Mouse (Mus musculus): ENCODE results near the gene Daam1. TPM values are rescaled to one million over a fixed set of nuclear protein-coding genes. Genes with fewer than 3 reads are reported as not detected.

The Daam1 gene
- polyA plus RNA-seq, 2 experiments = 10.7 to 11.8 TPM

- Histone ChIP-seq H3K27me3 (ENCODE audit: control insufficient read depth, insufficient read depth, low read length) (no peaks in the 10 kb centered on the region), H3K4me2 (replicated peaks; ENCODE audit: low read depth, low read length, severe bottlenecking) (no peak overlapping the region), H3K9me3 (ENCODE audit: control insufficient read depth, low read length) (no peaks in the 10 kb centered on the region), H3K27ac (replicated peaks; ENCODE audit: low read depth, low read length) (no peak overlapping the region), H3K4me3 (replicated peaks; ENCODE audit: low read length) (no peak overlapping the region), H3K9ac (ENCODE audit: low read depth, low read length, severe bottlenecking) (no peak overlapping the region), H3K36me3 (ENCODE audit: control insufficient read depth, insufficient read depth, low read length) (peaks cover 4% of the 10 kb centered on the region; the same call in 1 of the 2 replicates), H3K4me1 (ENCODE audit: control insufficient read depth, insufficient read depth, low read length) (peaks cover 21% of the 10 kb centered on the region)
- TF ChIP-seq POLR2A (IDR thresholded peaks at IDR 0.05; ENCODE audit: borderline replicate concordance, extremely low read depth, insufficient read depth, insufficient read length) = no peak
- ATAC-seq (ENCODE audit: low FRiP score, low read depth) = no peak
- 77% methylated on average over 7 of the region's 7 CpGs for WGBS
- DNase-seq (ENCODE audit: low spot score) = no peak
These were observed 45.0 kb downstream of the Daam1 start for GRCm38 (mm10) chr12:71875761-71876489.

DNA sequence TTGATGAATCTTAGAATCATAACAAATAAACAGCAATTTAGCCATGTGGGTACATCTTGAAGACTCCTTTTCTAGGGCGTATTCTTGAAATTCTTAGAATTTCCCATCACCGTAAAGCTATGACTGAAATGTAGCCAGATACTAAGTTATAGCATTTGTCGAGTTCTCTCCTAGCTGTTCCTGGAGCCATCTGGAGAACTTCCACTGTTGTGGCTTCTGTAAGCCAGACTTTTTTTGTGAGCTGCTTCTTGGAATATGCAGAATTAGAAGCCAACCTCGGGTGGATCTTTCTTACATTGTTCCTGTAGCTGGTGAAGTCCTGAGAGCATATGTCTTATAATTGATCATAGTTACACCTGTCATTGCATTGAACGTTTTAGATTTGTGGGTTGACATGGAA is 50.1 kb downstream of the Daam1 start:
- 81% methylated on average over 5 of the region's 5 CpGs for WGBS
- Histone ChIP-seq H3K36me3 (ENCODE audit: control insufficient read depth, insufficient read depth, low read length) (no peaks in the 10 kb centered on the region), H3K4me3 (replicated peaks; ENCODE audit: low read length) (no peak overlapping the region), H3K9ac (ENCODE audit: low read depth, low read length, severe bottlenecking) (no peak overlapping the region), H3K27me3 (ENCODE audit: control insufficient read depth, insufficient read depth, low read length) (no peaks in the 10 kb centered on the region), H3K27ac (replicated peaks; ENCODE audit: low read depth, low read length) (no peak overlapping the region), H3K4me2 (replicated peaks; ENCODE audit: low read depth, low read length, severe bottlenecking) (no peak overlapping the region), H3K4me1 (ENCODE audit: control insufficient read depth, insufficient read depth, low read length) (peaks cover 29% of the 10 kb centered on the region), H3K9me3 (ENCODE audit: control insufficient read depth, low read length) (no peaks in the 10 kb centered on the region)
- no peak for TF ChIP-seq POLR2A (IDR thresholded peaks at IDR 0.05; ENCODE audit: borderline replicate concordance, extremely low read depth, insufficient read depth, insufficient read length)
- ATAC-seq (ENCODE audit: low FRiP score, low read depth) (no peak), DNase-seq (ENCODE audit: low spot score) (no peak)

GRCm38 (mm10) chr12:71881477-71881876 is 50.6 kb downstream of the Daam1 start:
- Histone ChIP-seq H3K9ac (ENCODE audit: low read depth, low read length, severe bottlenecking) (no peak overlapping the region), H3K9me3 (ENCODE audit: control insufficient read depth, low read length) (no peaks in the 10 kb centered on the region), H3K27me3 (ENCODE audit: control insufficient read depth, insufficient read depth, low read length) (no peaks in the 10 kb centered on the region), H3K27ac (replicated peaks; ENCODE audit: low read depth, low read length) (no peak overlapping the region), H3K4me2 (replicated peaks; ENCODE audit: low read depth, low read length, severe bottlenecking) (no peak overlapping the region), H3K4me1 (ENCODE audit: control insufficient read depth, insufficient read depth, low read length) (peaks cover 33% of the 10 kb centered on the region), H3K36me3 (ENCODE audit: control insufficient read depth, insufficient read depth, low read length) (no peaks in the 10 kb centered on the region), H3K4me3 (replicated peaks; ENCODE audit: low read length) (no peak overlapping the region)
- TF ChIP-seq POLR2A (IDR thresholded peaks at IDR 0.05; ENCODE audit: borderline replicate concordance, extremely low read depth, insufficient read depth, insufficient read length) = no peak
- 76% methylated on average over 4 of the region's 4 CpGs for WGBS
- no peak for ATAC-seq (ENCODE audit: low FRiP score, low read depth)
- no peak for DNase-seq (ENCODE audit: low spot score)

DNA sequence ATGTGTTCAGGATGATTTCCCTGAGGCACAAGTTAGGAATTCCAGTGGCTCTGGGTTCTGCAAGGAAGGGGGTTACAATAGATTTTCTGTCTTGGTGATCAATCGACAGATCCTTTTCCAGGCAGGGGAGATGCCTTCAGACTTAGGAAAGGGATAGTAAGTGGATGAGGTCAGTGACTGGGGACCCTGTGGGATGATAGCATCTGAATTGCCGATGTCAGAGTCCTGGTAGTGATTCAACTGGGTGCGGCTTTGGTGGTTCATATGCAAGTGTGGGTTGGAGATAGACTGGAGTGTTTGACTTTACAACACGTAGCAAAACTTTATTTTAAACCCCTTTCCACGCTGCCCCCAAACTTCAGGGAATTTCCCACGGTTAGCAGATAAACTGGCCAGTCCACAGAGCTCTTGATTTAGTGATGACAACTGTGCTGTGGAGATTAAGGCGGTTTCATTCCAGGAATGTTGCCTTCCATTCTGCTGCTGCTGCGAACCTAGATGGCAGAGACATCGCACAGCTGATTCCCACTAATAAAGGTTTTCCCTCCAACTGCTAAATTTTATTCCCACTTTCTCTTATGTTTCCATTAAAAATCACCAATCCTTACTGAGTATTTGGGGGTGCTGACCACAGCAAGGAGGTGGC is 52.3 kb downstream of the Daam1 start:
- H3K4me2 ChIP-seq (replicated peaks; ENCODE audit: low read depth, low read length, severe bottlenecking) = no peak overlapping the region
- H3K9ac ChIP-seq (ENCODE audit: low read depth, low read length, severe bottlenecking) = no peak overlapping the region
- no peak overlapping the region for H3K27ac ChIP-seq (replicated peaks; ENCODE audit: low read depth, low read length)
- WGBS = 81% methylated on average over 9 of the region's 9 CpGs
- DNase-seq (ENCODE audit: low spot score) (no peak), ATAC-seq (ENCODE audit: low FRiP score, low read depth) (peak; percentile 44; the same call in 1 of the 2 replicates)
- no peak overlapping the region for H3K4me3 ChIP-seq (replicated peaks; ENCODE audit: low read length)
- no peaks in the 10 kb centered on the region for H3K36me3 ChIP-seq (ENCODE audit: control insufficient read depth, insufficient read depth, low read length)
- no peaks in the 10 kb centered on the region for H3K27me3 ChIP-seq (ENCODE audit: control insufficient read depth, insufficient read depth, low read length)
- H3K9me3 ChIP-seq (ENCODE audit: control insufficient read depth, low read length) = no peaks in the 10 kb centered on the region
- peaks cover 26% of the 10 kb centered on the region for H3K4me1 ChIP-seq (ENCODE audit: control insufficient read depth, insufficient read depth, low read length)
- TF ChIP-seq POLR2A (IDR thresholded peaks at IDR 0.05; ENCODE audit: borderline replicate concordance, extremely low read depth, insufficient read depth, insufficient read length) = no peak

DNA sequence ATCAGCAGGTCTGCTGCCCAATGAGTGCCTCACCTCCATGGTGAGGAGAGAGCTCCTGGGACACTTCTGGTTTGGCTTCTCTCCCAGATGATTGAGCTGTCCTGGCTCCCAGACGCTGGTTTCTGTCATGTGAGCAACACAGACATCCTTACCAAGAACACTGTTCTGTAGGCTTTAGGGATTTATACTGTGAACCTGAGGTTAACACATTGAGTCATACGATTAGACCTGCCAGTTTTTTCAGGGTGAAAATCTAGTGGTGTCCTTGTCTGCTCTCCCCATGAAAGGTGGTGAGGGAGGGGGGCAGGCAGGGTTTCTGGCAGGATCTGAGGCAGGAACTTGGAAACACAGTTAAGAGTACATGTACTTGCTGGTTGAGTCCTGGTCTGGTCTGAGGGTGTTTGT is 54.3 kb downstream of the Daam1 start:
- Histone ChIP-seq H3K9me3 (ENCODE audit: control insufficient read depth, low read length) (no peaks in the 10 kb centered on the region), H3K4me1 (ENCODE audit: control insufficient read depth, insufficient read depth, low read length) (peaks cover 26% of the 10 kb centered on the region), H3K27me3 (ENCODE audit: control insufficient read depth, insufficient read depth, low read length) (no peaks in the 10 kb centered on the region), H3K9ac (ENCODE audit: low read depth, low read length, severe bottlenecking) (no peak overlapping the region), H3K4me3 (replicated peaks; ENCODE audit: low read length) (no peak overlapping the region), H3K27ac (replicated peaks; ENCODE audit: low read depth, low read length) (no peak overlapping the region), H3K36me3 (ENCODE audit: control insufficient read depth, insufficient read depth, low read length) (no peaks in the 10 kb centered on the region), H3K4me2 (replicated peaks; ENCODE audit: low read depth, low read length, severe bottlenecking) (no peak overlapping the region)
- ATAC-seq (ENCODE audit: low FRiP score, low read depth) (no peak), DNase-seq (ENCODE audit: low spot score) (no peak)
- no peak for TF ChIP-seq POLR2A (IDR thresholded peaks at IDR 0.05; ENCODE audit: borderline replicate concordance, extremely low read depth, insufficient read depth, insufficient read length)
- 65% methylated on average over 2 of the region's 2 CpGs for WGBS

Data from limb, embryonic 14.5 days (tissue).